Mouse (Mus musculus) cerebellum, postnatal 10 days (tissue): ENCODE data around the gene Icam1.

Experiments used
- DNase-seq, 2 experiments: peaks; one replicate each; pipeline ENCODE4 v3.0.0; 2021; ENCODE audit warnings: mixed read lengths in 2 of 2

The Icam1 gene

DNA sequence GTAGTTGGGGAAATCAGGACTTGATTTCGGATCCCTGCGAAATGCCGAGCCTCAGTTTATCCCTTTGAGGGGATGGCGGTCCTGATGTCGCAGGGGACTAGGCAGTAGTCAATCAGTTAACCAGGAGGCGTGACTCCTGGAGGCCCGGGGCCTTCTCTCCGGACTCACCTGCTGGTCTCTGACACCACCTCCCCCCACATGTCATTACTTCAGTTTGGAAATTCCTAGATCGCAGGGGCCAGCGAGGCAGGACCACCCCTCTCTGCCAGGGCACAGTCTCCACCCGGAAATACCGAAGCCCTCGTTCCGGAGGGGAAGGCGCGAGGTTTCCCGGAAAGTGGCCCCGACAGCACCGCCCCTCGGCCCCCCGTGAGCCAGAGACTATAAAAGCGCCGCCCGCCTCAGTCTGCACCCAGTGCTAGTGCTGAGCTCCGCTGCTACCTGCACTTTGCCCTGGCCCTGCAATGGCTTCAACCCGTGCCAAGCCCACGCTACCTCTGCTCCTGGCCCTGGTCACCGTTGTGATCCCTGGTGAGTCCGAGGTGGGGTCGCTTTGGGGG lies at the start of gene Icam1:
Icam1 (plus strand) TSS at position 415 of the 560 bp plus-strand sequence.
- peak; percentile 34 to 35 for DNase-seq

DNA sequence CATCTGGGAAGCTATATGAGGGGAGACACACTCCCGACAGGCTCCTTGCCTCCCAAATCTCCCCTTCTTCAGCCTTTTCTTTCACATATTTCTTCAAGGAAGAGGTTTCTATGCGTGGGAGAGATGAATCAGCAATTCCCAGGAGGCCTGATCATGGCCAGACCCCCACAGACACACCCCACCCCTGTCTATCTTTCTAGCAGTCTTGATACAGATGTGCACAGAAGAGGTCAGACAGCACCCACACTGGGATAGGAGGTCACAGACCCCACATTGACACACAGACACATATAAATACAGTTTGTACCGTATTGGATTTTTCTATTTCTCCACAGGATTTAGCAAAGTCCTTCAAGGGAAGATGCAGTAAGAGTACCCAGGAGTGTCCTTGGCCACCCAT lies 49.8 kb upstream of the Icam1 start:
- no peak for DNase-seq

DNA sequence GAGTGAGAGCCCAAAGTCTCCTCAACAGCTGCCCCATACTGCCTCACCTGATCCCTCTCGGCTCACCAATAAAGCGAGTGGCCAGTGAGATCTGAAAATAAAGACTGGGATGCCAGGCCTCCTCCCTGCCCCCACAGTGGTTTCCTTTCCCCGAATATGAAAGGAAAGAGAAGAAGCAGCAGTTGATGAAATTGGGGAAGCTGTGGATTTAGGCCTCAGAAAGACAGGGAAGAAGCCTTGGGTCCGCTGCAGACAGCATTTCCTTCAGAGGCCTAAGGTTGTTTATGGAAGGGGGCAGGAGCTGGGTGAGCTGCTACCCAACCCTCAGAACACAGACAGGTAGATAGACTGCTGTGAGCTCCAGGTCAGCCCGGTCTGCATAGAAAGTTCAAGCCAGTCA lies 49.0 kb upstream of the Icam1 start:
- DNase-seq: no peak

DNA sequence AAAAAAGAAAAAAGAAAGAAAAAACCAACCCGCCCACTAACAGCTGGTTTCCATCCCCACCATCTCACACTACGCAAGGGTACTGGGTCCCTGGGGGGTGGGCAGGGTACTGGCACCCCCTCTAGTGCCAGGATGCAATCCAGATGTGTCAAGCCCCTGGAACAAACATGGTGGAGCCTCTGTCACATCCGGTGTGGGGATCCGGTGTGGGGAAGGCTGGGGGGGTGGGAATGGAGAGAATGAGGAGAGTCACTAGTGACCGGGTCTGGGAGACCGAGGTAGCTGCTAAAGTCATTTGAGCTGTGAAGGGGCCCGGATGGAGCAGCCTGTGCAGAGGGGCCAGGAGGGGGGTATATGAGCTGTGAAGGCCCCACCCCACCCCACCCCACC lies 44.0 kb upstream of the Icam1 start:
- no peak for DNase-seq

DNA sequence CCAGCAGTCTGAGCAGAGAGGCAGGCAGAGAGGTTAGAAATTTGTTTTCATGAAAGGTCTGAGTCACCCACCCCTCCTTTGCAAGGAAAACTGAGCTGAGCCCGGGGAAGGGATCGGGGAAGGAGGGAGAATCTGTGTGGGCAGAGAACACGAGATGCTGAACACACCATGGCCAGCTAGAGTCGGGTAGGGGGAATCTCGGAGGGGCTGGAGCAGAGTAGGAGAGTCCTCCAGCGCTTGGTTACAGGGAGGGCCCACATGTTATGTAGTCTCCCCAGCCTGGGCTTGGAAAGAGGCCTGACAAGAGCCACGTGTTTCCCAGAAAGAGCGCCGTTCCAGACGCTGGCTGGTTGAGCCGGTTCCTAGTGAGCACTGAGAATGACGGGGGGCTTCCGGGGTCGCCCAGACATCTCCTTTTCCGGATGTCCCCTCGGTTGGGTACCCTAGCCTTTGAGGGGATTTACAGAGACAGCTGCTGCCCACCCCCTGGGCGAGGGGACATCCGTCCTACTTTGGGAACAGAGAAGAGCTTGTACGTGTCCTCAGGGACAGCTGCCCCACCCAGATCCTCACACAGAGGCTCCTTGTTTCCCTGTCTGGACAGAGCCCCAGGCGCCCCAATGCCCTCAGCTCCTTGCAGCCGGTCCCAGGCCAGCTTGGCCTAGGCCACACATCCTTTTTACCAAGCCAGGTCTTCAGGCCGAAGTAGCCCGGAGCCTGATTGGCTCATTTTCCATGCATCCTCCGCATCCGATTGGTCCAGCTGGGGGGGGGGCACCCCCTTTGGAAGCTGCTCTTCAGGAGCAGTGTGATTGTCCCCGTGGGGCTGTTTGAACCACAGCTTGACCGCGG lies 43.4 kb upstream of the Icam1 start:
- DNase-seq: peak; percentile 36 to 49

DNA sequence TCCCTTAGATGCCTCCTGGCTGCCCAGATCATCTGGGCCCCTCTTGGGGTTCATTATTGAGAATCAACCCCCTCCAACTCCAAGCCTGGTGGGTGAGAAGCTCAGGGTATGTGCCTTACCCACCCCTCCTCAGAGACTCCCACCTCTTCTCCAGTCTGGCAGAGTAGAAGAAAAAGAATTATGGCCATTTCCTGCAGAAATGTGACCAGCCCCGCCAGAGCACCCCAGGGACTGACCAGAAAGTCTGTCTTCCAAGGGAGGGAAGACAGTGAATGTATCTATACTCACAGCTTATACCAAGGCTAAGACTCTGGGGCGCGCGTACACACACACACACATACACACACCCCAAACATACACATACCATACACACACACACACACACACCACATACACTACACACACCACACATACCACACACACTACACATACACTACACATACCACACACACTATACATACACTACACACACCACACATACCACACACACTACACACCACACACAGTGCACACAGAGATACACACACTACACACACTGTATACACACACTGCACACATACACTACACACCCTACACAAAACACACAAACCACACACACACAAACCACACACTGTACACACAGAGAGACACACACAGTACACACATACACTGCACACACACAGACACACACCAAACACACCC lies 42.6 kb upstream of the Icam1 start:
- DNase-seq: no peak

DNA sequence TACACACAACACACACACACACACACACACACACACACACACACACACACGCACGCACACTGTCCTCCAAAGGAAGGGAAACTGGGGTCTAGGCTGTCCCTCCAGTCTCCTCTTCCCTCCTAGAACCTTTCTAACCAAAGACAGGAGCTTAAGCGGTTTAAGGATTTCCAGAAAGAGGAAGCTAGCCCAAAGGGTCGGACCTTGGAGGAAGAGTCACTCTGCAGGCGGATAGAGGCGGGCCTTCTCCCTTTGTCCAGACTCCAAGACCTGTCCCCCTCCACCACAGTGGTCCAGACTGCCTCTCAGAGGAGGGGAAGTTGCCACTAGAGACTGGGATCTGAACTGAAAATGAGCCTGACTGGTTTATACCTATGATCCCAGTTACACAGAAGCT lies 42.1 kb upstream of the Icam1 start:
- DNase-seq: no peak

DNA sequence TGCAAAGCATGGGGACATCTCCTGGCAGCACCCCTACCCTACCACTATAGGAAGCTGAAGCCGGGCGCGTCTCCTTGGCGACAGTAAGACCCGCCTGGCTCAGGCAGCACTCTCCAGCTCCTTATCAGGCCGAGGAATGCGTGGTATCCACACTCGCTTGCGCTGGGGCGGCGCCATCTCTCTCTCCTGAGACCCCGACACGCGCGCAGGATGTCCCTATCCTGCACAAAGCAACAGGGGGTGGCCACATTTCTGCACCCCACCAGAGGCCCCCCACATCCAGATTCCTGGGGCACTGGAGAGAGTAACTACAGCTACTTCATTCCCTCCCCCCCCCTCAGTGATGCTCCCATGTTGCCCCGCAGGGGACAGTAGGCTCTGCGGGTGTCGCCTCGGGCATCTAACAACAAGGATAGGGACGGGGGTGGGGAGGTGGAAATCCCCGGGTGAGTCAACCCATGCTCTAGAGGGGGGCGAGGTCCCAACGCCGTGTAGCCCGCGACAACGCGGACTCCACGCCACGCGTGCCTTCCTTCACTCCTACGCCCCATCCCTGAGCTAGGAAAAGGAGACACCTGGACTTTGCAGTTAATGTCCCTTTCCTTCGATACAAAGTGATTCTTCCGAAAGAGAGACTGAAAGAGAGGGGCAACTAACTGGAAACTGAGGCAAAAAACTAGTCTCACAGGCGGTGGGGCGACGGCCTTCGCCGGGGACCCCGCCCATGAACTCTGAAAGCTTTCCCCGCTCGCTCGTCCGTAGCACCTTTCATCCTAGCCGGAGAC lies 40.2 kb upstream of the Icam1 start:
- DNase-seq: peak; percentile 28

DNA sequence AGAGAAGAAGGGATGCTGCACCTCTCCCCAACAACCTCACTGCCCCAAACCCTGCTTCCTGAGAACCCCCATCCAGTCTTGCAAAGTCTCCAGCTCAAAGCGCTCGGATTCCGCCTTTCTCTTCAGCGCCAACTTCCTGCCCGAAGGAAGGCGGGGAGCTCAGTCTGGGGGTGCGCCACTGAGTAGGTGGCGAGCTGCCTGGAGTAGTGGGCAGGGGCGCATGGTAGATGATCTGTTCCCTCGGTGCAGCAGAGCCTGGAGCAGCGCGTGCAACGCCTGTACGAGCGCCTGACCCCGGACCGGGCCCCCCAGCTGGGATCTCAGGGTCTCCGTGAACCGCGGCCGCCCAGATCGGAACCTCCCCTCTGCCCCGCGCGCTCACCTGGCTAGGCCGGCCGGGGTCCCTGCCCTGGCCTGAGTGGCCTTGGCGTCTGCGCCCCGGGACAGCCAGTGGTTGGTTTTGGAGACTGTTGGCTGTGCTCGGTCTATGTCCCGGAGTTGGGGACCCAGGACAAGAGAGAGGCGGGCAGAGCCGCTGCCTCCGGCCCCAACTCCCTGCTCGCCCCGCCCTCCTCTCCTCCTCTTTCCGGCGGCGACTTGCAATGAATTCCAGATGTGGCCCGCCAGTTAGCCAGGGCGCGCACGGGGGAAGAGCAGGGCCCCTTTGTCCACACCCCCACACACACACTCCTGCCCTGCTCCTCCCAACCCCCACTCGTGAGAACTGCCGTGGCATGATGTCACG lies 39.4 kb upstream of the Icam1 start, which contains the start of gene S1pr2:
S1pr2 (minus strand) TSS at position 566 of the 745 bp plus-strand sequence.
- peak; percentile 60 to 61 for DNase-seq

DNA sequence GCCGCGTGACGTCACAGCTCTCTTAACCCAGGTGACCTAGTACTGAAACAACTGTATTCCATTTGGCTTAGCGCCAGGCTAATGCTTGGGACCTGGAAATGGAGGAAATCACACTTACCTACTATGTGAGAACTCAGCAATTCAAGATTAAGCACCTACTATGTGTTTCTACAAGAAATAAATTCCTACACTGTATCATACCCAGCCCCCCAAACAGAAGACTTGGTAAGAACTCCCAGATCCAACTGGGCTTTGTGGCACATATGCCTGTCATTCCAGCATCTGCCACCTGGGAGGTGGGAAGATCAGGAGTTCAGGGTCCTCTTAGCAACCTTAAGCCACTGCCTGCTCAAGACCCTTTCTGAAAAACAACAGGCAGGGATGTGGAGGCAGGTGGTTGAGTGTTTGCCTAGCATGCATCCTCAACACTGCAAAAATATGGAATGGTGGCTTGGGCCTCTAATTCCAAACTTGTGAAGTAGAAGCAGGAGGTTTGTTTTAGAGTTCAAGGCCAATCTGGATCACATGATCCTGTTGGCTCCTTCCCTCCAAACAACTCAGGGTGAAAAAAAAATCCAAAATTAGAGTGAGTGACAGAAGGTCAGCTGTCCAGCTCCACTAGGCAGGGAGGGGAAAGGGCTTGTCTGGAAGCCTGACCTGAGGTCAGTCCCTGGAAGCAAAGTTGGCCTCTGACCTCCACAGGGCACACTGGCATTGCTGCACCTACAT lies 38.7 kb upstream of the Icam1 start:
- DNase-seq: no peak

DNA sequence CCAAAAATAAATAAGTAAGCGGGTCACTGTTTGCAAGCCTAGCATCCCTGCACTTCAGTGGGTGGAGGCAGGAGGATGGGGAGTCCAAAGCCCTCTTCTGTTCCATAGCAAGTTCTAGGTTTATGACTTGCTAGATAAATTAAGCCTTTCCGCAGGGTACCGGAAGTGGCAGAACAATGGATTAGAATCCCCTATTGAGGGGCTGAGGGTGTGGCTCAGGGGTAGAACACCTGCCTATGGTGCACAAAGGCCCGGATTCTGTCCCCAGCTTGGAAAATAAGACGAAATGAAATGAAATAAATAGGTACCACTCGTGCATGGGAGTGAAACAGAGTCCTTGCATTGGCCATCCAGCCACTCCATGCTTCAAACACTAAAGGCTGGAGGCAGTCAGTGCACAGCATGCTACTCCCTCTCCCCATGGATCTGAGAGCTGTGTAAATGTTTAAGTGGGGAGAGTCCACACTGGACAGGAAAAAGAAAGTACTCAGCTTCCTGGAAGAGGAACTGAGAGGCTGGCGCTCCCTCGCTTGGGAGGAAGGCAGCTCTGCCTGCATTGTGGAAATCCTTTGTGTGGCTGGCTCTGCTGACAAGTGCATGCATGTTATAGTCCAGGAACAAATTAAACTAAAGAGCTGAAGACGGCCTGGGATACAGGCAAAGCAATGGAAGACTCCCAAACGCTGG lies 37.2 kb upstream of the Icam1 start:
- no peak for DNase-seq

DNA sequence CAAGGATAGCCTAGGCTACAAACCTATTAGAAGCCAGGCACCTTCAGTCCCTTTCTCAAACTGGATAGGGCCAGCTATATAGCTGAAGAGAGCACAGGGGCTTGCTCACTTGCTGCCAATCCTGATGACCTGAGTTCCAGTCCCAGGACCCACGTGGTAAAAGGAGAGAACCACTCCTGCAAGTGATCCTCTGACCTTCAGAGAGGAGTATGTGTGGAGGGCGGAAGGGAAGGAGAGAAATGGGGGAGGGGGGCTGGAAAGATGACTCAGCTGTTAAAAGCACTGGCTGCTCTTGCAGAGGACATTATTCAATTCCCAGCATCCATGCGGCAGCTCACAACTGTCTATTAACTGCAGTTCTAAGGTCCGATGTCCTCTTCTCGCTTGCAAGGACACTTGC lies 36.6 kb upstream of the Icam1 start:
- no peak for DNase-seq

DNA sequence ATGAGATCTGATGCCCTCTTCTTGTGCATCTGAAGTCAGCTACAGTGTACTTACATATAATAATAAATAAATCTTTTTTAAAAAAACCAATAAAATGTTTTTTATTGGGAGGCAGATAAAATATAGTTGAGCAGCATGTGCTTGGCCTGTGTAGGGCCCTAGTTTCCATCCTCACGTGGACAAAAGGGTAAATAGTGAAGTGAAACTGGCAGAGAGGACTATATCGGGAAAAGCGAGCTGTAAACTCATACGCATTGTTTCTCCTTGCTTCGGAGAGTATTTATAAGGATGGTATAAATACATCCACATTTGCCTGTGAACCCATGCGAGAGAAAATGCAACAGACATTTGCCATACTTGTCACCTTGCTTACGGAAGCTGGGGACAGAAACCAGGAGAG lies 36.0 kb upstream of the Icam1 start:
- DNase-seq: no peak

DNA sequence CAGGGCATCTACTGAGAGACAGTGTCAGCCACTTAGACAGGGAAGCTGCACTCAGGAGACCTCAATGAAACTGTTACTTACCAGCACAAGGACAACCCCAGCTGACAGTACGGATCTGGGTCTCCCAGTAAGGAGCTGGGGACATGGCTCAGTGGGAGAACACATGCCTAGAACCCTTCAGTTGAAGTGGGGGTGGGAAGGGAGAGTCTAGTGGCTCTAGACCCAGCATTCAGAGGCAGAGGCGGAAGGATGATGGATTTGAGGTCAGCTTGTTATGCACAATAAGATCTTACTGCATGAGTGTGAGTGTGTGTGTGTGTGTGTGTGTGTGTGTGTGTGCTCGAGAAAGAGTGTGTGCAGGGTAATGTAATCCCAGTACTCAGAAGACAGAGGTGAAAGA lies 33.6 kb upstream of the Icam1 start:
- DNase-seq: no peak

DNA sequence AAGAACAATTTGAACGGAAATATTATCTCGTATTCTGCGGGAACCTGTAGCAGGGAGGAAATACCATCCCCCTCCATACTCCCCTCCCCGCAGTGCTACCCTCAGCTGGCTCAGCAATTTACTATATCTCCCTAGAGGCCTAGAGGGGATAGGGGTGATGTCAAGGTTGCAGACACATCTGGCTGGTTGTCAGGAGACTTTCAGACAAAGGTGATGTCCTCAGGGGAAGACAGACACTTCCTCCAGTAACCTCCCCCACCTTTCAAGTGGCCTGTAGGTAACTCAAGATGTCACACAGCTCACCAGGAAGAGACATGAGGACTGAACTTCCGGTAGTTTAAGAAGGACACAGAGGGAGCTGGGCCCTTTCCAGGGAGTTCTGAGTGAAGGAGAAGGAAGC lies 32.6 kb upstream of the Icam1 start:
- DNase-seq: no peak

DNA sequence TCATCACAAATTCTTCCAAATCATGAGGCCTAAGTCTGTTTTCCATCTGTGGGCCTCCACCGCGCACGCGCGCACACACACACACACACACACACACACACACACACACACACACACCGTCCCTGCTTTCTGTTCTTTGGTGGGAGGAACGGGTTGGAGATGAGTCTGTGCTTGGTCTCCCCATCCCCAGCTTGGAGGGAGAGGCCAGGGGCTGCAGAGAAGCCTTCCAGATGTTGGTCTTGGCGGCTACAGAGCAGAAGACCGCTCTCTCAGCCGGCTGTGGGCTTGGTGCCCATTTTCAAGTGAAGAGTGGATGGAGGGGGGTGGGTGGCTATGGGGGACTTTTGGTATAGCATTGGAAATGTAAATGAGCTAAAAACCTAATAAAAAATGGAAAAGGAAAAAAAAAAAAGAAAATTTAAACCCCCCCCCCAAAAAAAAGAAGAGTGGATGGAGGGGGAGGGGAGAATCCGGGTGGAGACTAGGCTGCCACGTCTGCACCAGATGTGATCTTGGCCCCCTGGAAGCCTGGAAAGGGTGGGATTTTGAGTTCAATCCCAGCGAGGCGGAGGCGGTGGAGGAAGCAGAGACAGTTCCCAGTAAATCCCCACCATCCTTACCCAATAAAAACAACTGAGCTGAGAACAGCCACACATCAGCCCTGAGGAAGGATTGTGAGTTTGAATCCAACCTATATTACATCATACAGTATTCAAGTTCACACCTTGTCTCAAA lies 28.7 kb upstream of the Icam1 start:
- DNase-seq: no peak

DNA sequence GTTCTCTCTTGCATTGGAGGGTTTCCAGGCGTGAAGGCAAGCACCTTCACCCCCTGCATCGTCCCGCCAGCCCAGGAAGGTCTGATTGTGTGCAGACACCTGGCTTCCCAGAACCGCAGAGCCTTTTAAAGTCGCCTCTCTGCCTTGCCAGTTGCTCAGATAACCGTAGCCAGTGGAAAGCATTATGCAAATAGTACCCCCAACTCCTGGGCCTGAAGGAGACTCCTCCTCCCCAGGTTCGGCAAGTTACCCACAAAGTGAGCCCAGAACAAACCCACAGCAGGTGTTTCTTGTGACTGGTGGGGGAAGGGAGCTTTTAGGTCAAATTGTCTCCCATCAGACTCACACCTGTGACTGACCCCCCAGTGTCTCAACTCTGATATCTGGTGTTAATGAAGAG lies 27.8 kb upstream of the Icam1 start:
- no peak for DNase-seq

DNA sequence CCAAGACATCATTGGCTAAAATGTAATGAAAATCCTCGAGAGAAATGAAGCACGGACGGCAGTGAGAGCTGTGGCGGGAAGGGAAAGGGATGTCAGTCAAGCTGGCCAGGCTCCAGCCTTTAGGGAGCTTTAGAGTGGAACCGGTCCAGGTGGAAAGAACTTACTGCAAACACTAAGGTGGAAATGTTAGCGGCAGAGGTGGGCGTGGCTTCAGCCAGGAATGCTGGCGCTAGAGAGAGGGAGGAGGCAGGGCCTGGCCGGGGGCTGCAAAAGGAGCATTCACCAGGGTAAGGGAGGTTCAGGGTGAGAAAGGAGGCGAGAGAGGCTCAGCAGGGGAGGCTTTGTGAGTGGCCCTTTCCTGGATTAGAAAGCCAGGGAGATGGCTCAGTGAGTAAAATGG lies 24.9 kb upstream of the Icam1 start:
- DNase-seq: peak; percentile 43 to 47

DNA sequence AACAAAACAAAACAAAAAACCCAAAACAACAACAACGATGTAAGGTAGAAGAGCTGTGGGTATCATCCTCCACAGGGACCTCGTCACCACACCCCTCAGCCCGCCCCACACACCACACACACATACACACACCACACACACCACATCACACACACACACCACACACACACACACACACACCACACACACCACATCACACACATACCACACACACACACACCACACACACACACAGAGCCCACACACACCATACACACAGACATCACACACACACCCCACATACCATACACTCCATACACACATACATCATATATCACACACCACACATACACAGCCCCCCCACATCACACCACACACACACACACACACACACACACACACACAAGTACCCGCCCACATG lies 24.2 kb upstream of the Icam1 start:
- DNase-seq: no peak

DNA sequence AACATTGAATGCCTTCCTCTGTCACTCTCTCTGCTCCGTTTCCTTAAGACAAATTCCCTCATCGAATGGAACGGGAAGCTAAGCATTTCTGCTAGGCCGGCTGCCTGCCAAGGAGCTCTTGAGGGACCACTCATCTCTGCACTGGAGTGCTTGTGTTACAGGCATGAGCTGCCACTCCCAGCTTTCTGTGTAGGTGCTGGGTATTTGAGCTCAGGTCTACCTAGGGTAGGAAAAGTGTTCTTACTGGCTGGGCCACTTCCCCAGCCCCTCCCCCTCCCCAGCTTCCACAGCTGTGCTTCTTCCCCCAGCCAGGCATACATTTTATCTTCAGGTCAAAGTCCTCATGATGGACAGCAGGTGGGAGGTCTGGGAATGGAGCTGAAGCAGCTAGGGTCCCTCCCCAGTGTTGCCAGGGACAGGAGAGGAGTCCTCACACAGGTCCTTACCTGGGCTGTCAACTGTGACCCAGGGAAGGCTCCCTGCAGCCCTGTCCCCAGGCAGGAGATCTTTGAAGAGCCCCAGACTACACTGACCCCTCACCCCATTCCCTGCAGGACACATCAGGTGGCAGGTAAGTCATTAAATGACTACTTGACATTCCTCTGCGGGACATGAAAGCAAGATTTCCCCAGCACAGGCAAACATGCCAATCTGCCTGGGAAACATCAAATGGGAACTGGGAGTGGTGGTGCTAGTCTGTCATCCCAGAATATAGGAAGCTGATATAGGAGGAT lies 22.5 kb upstream of the Icam1 start:
- no peak for DNase-seq
